Mouse (Mus musculus) right cerebral cortex, postnatal 14 days (tissue): ENCODE measurements around the gene Treml2.
"Not testable (repeated sequence)": the region's sequence is repeated elsewhere in the genome, so short reads cannot be mapped to it uniquely, and the experiment has no call there.

ENCODE experiments used
- DNase-seq: peaks from one replicate; pipeline ENCODE4 v3.0.0; 2022

The Treml2 gene

DNA sequence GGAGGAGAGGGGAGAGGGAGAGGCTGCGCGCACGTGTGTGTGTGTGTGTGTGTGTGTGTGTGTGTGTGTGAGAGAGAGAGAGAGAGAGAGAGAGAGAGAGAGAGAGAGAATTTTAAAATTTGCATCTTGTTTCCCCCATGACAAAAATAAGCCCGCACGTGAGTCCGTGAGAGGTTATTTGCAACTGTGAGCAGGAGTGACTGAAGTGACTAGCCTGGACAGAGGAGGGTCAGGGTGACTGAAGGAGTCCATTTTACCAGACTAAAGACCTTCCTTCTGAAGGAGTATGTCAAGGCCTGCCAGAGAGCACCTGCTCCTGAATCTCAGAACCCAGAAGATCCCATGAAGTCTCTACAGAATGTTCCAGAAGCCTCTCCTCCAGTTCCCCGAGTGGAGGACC is 458 bp downstream of the Treml2 start:
- no peak for DNase-seq

DNA sequence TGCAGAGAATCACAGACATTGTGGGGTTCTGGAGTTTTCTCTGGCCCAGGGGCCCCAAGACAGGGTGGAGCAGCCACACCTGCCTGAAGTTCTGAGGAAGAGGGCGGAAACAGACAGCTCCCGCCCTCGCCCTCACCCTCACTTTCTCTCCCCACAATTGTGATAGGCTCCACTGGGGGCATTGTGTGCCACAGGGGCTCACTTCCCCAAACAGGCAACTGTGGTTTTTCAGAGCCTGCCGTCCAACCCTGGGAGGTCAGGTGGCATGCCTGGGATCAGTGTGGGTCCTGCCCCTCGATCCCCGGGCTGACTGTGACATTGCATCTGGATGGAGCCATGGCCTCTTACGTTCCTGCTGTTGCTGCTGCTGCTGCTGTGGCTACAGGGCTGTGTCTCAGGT is 901 bp downstream of the Treml2 start:
- no peak for DNase-seq

DNA sequence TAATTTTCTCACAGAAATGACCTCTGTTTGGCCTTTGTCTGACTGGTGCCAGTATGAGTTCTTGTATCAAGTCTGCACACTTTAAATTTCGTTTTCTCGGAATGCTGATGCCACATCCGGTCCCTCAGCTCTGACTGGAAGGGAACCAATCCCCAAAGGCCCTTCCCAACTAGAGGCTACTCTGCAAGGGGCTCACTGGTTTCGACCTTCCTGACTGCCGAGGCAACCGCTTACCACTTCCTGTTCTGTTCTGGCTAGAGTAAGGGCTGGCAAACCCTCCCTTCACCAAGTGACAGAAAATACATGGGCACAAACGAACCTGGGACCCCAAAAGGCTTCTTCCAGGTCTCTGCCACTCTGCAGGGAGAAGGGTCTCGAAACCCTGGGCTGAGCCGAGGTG is 1.6 kb downstream of the Treml2 start:
- DNase-seq = no peak

DNA sequence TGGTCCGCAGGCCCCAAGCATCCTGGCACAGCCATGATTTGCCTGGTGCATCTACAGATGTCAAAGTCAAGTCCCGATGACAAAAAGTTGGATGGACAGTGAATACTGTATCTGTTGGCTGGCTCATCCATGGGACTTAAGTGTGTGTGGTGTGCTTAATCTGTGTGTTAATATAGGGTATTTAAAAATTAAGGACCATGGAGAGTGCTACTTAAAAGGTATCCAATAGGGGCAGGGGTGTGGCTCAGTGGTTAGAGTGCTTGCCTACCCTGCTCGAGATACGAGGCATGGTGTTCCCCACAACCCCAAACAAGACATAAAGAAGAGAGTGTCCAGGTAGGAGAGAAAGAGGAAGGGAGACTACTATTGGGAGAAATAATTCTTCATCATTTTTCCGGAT is 2.5 kb downstream of the Treml2 start:
- no peak for DNase-seq

DNA sequence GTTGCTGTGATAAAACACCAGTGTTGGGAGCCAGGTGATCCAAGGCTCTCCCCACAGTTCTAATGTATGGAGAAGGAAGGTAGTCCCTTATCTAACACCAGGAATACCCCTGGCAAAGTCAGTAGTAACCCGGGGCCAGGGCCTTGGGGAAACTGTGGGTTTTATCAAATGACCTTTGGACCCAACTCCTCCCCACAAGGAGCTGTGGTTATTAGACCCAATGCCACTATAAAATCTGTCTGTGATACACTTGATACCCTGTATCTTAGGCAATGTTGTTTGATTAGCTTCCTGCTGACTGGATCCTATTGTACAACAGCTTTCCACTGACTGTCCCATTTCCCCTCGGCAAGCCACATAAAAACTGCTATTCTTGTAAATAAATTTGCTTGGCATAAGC is 12.8 kb downstream of the Treml2 start:
- no peak for DNase-seq

DNA sequence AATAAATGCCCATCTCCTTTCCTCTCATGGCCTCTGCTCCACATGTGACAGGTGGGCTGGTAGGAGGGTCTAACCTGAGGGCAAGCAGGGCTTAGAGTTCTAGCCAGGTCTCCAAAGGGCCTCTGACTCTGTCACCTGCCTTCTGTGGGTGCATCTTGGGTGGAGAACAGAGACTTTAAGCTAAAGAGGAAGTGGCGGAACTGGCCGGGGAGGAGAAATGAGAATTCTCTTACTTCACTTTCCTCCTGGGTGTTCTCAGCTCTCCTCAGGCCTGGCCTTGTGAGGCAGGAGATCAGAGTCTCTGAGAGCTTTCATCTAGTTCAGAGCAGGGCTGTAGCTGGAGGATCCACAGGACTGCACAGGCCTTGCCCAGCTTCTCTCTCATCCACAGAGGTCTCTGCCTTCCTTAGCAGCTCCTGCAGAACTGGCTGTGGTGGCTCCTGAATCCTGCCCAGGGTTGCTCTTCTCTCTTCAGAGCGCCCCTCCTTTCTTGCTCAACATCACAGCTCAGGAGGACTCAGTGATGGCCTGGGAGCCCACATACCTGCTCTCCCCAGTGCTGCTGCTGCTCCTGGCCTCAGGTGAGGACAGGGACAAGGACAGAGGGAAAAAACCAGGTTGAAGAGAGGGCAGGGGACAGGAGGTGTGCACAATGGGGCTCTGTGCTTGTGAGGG is 16.7 kb downstream of the Treml2 start, which contains the start of gene B430306N03Rik:
TSS of gene B430306N03Rik (plus strand) at position 237 of the 675 bp plus-strand sequence.
- DNase-seq = not testable (repeated sequence)

DNA sequence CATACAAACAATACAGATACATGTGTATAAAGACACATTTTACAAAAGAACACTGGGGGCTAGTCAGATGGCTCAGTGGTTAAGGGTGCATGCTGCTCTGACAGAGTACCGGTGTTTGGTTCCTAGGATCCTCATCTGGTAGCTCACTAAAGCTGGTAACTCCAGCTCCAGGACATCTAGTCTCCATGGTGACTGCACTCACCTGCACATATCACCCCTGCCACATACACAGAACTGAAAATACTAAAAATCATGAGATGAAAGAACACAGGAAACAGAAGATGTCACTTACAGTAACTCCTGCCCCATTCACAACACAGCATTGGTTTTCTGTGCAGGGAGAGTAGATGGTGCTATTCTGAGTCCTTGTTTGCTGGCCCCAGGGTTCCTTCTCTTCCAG is 19.4 kb downstream of the Treml2 start:
- no peak for DNase-seq

DNA sequence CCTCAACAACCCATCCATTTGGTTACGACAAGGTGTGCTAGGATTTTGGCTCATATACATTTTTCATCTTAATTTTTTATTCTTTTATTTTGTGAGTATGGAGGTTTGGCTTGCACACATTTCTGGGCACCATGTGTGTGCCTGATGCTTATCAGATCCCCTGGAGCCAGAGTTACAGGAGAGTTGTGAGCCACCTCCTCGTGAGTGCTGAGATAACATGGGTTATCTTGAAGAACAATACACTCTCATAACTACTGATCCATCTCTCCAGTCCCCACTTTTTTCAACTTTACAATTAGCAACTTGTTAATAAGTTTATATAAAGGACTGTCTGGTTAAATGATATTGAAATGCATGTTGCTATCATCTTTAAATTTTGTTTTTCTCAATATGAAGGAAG is 22.0 kb downstream of the Treml2 start:
- no peak for DNase-seq

DNA sequence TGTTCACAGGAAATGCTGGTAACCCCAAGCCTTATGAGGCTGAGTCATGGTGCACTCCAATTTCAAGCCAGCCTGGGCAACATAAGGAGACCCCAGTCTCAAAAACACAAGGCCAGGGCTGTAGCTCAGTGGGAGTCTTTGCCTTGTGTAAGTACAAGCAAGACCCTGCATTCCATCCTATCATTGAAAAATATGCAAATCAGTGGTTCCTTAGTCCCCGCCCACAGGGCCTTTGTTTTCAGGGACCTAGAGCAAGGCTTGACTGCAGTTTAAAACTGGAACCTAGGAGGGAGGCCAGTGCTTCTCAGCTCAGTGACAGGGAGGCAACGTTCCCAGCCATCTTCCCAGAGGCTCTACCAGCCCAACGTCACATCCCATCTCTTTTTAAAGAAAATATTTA is 23.9 kb downstream of the Treml2 start:
- no peak for DNase-seq

DNA sequence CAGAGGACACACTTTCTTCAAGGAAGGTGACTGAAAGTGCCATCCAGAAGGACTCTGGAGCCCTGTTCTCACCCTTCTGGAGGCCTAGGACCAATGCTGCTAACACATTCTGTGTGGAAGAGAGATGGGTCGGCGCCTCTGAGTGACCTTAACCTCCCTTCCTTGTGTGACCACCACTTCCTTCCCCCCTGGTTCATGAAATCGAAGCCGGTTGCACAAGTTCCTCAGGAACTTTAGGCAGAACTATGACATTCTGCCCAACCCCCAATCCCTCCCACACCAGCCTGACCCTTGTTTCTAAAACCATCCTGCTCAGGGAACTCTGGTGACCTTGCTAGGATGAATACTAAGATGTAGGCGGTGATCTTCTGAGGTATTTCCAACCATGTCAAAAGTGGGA is 25.0 kb downstream of the Treml2 start:
- DNase-seq = no peak

DNA sequence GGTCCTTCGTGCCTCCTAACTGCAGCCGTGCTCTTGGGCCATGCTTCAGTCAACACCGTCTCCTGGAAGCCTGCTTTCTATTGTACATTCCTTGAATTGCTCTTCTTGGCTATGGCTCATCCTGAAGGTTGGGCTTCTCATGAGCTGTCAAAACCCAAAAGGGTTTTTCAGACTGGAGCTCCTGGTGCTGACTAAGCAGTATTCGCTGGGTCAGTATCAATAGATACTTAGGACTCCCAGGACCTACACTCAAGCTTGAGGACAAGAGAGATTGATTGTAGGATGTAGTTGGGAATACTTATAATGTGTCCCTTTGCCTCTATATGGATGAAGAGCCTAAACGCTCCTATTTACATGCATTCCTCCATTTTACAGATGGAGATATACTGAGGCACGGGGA is 25.8 kb downstream of the Treml2 start:
- no peak for DNase-seq

DNA sequence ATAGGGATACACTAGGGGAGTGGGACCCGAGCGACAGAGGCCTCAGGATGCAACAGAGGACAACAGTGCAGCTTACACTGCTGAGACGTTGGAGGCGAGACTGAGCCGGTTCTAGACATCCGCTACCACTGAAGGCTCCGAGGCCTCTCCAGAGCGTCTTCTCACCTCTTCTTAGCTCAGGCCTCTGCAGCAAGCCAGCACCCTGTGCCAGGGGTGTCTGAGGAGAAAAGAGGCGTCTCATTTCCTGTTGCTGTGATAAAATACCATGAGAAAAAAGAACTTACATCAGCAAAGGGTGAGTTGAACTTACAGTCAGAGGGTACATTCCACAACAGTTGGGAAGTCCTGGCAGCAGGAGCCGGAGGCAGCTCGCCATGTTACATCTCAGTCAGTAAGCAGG is 26.3 kb downstream of the Treml2 start:
- no peak for DNase-seq

DNA sequence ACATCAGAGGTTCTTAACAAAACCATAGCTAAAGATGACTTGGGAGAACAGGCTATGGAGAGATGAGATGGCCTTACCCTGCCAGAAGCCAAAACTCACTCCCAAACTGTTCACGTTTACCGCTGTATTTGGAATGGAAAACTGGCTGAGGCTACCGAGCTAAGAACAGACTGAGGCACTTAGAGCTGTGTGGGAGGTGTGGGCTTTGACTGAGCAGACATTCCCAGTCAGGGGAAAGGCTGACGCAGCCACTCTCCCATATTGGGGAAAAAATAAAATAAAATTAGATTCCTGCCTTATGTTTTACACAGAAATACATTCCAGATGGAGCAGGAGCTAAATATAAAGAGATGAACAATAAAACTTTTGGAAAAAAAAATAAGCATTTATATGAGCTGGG is 27.4 kb downstream of the Treml2 start:
- DNase-seq = peak; percentile 52

DNA sequence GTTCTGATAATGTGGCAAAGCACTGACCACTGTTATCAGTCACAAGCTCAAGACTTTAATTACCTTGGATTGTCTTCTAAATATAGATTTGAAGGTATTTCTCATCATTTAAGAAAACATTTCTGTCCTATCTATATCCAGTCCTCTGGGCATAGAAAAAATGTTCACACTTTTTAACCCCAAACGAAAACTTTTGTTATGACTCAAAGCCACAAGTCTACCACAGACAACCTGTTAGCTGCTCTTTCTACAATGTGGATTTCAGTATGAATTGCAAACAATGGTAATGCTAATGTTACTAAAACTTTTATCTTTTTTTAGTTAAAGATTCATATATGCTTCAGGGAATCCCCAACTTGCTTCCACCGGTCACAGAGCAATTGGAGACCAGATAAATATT is 33.2 kb downstream of the Treml2 start:
- DNase-seq = no peak

DNA sequence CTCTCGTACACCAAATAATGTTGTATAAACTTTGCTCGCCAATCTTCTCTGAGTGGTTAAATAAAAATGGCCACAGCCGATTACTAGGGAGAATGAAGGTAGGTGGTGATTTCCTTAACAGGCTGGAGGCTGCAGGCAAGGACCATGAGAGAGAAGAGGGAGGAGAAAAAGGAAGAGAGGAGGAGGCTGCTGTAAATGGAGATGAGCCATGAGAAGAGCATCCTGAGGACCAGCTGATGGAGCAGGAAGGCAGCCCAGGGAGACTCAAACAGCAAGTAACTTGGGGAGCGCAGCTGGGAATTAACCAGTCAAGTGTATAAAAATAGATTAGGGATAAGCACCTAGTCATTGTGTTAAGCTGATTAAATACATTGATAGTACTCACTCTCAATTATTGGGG is 34.9 kb downstream of the Treml2 start:
- no peak for DNase-seq

DNA sequence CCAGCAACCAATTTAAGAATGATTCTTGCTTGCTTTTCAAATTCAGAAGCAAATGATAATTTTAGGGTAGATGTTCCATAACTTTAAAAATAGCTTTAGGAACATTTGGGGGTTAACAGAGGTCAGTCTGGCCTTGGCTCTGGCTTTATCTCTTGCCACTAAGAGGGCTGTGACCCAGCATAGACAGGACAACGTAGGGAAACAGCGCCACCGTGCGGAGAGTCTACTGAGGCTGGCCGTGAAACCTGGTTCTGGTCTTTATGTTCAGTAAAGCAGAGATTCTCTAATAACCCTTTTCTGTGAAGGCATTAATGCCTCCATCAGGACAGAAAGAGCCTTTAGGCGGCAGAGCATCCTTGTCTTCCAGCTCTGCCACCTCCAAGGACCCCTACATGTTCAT is 37.6 kb downstream of the Treml2 start:
- peak; percentile 92 for DNase-seq

DNA sequence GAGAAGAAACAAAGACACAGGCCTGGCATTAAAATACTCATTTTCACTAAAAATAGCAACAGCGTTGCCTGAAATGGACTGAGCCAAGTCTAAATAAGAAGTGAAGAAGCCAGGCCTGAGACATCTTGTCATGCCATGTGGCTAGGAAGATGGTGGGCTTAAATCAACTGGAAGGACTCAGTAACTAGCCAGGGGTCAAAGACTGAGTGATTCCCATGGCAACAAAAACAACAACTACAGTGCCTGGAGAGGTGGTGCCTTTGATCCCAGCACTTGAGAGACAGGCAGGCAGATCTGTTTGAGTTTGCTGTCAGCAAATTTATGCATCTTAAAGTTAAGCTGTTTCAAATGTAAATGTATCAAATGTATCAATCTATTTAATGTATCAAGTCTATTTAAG is 41.0 kb downstream of the Treml2 start:
- no peak for DNase-seq

DNA sequence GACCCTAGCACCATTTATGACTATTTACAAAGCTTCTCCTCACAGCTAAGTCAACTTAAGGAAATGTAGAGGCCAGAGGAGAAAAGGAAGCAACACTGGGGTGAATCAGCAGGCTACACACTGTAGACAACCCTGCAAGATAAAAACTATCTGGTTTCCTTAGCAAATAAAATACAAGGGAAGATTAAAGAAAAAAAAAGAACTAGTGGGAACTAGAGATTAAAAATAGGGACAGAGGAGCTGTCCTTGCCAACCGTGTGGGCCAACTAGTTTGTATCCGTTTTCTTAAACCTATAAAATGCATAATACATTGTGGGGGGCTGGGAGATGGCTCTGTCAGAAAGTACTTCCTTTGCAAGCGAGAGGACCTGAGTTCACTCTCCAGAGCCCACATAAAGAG is 42.6 kb downstream of the Treml2 start:
- DNase-seq = no peak

DNA sequence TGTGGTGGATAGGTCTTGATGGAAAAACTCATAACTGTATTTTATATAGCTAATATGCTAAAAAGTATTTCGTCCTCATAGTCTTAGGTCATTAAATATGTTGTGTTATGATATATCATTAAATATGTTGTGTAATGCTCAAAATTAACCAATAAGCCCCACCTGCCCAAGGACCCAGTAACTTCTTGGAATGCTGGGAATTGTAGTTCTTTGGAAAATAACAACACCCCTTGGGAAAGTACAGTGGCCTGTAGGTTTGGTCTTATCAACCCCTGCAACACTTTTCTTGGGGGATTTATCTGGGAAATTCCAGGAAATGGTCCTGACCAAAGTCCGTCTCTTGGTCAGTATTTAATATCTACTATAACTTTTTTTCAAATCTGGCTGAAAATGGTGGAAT is 43.8 kb downstream of the Treml2 start:
- DNase-seq = no peak

DNA sequence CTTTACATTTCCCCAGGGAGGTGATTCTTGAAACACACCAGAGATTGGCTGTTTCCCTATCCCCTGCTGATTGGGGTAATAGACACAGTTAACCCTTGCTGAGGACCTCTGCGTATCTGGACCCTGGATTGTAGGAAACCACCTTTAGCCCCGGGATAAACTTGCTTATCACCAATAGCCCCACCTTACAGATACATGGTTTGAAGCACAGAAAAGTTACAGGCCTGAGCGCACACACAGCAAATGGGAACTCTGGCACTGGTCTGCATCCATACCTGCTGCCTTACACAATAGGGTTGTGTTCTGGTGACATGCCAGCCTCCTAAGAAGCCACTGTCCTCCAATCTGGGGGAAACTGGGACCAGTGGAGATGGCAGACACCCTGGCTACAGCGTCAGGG is 46.5 kb downstream of the Treml2 start:
- no peak for DNase-seq

DNA sequence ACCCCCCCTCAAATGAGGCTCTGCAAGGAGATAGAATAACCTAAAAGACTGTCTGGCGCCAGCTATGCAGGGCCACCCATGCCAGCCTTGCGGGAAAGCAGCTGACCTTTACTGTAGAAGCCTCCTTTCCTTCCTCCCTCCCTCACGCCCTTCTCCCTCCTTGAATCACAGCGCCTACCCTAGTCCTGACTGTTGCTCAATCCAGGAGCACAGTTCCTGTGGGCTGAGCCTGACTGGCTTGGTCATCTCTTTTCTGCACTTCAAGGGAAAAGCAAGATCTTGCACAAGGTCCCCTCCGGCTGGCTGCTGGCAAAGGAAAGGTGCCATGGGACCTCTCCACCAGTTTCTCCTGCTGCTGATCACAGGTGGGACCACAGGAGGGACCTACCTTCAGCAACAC is 46.9 kb downstream of the Treml2 start, which contains the start of gene Trem2:
TSS of gene Trem2 (plus strand) at position 171 of the 400 bp plus-strand sequence.
- DNase-seq = no peak

DNA sequence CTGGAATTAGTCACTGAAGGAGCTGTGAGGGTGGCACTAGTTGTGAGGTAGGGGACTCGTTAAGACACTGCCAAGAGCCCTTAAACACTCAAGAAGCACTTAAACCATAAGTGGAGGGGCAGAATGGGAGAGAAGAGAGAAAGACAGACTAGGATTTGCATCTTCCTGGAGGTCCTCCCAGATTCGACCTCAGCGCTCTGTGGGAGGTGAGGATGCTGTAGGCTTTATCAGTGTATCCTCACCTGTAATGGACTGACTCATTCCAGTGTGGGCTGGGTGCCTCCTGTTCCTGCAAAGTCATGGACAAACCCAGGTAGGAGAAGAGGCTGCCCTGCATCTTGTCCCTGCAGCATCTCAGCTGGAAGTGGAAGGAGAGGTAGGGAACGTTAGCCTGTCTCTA is 47.5 kb downstream of the Treml2 start:
- no peak for DNase-seq

DNA sequence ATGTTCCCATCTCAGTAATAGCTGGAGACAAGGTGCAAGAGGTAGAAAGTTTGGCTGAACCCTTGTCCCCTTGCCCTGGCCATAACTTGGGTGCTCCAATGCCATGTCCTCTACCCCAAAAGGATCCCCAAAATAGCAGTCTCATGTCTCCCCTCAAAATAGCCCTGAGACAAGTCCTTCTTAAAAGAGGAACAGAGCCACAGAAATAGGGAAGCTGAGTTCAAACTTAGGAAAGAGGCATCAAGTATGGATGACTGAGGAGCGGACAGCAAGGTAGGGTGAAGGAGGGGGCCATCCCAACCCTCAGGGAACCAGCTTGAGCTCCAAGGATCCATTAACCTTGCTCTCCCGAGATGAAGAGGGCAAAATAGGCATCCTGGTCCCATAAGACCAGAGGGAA is 48.0 kb downstream of the Treml2 start:
- no peak for DNase-seq

DNA sequence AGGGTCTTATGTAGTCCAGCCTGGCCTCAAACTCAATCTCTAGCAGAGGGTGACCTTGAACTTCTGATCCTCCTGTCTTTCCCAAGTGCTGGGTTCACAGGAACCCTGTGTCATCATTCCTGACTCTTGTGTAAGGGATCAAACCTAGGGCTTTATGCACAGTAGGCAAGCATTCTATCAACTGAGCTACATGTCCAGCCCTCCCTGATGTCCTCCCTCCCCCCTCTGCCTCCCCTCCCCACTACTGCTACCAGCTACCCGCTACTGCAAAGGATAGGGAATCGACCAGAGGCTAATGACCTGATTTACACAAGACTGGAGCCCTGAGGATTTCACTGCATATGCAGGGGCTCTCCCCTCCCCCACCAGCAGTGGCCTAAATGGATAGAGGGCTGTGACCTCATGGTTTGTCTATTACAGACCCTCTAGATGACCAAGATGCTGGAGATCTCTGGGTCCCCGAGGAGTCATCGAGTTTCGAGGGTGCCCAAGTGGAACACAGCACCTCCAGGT is 51.4 kb downstream of the Treml2 start:
- no peak for DNase-seq

DNA sequence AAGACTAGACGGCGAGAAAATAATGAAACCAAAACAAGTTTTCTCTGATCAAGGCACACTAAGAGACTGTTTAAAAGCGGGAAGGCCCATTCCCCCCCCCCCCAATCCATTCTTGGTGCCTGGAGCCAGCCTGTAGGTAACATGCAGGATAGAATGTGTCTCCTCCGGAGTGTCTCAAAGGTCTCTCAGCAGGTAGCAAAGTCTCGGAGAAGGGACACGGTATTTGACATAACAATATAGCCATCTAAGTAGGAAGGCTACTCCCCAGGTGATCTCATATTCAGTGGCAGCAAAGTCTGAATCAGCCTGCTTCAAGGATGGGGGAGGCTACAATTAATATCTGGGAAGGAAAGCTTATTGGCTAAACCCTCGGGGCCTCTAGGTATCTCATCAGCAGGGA is 53.7 kb downstream of the Treml2 start:
- DNase-seq = not testable (repeated sequence)
